In the genomic region with DNA sequence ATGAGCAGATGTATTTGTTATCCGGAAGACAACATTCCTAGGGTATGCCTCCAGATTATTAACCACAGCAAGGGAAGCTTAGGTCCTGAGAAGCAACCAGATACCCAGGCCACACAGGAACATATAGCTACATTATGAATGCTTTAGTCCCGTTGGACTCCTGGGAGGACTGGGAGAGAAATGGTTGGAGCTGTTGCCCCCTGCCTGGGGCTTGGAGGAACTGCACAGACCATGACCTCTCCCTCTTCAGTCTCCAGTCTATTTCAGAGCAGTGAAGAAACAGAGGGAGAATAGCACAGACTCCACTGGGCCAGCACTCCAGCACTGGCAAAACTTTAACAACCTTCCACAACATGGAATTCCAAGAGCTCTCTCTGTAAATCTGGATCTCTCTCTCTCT, we compare ENCODE assay signal across 1 mouse cellular context.
TF ChIP-seq lines count a peak whose summit lies in the region.

No protein-coding gene starts in this region.

TF ChIP-seq in CH12.LX, 34 proteins besides CTCF, POLR2A, EP300 and RAD21 (continued from another document):
- no peak for TF ChIP-seq NELFE (IDR thresholded peaks at IDR 0.05; ENCODE audit: low read depth, low read length)
- TF ChIP-seq MAFK (IDR thresholded peaks at IDR 0.05; ENCODE audit: insufficient replicate concordance, low read length) = no peak
- TF ChIP-seq MAX (IDR thresholded peaks at IDR 0.05; ENCODE audit: low read length) = peak; percentile 34; the same call in 1 of the 2 replicates
- no peak for TF ChIP-seq ZC3H11A (IDR thresholded peaks at IDR 0.05; ENCODE audit: low read depth, low read length)
- TF ChIP-seq MXI1 (IDR thresholded peaks at IDR 0.05; ENCODE audit: low read depth, low read length) = no peak
- no peak for TF ChIP-seq ELF1 (IDR thresholded peaks at IDR 0.05; ENCODE audit: low read depth, low read length)
- peak; percentile 42; the same call in 1 of the 2 replicates for TF ChIP-seq IRF4 (IDR thresholded peaks at IDR 0.05; ENCODE audit: low read depth, low read length)
- no peak for TF ChIP-seq NRF1 (IDR thresholded peaks at IDR 0.05; ENCODE audit: low read depth, low read length)
- no peak for TF ChIP-seq TCF12 (IDR thresholded peaks at IDR 0.05; ENCODE audit: low read depth, low read length)
- no peak for TF ChIP-seq MAZ (IDR thresholded peaks at IDR 0.05; ENCODE audit: low read depth, low read length)
- TF ChIP-seq USF2 (conservative IDR thresholded peaks at IDR 0.05; ENCODE audit: low read depth, low read length) = no peak
